Mouse (Mus musculus) thymus, postnatal 10 days (tissue): ENCODE data around the gene Nav2.

ENCODE experiments used
- DNase-seq, 2 experiments: peaks; one replicate each; pipeline ENCODE4 v3.0.0; 2021; ENCODE audit warnings: low spot score in 2 of 2

The Nav2 gene

DNA sequence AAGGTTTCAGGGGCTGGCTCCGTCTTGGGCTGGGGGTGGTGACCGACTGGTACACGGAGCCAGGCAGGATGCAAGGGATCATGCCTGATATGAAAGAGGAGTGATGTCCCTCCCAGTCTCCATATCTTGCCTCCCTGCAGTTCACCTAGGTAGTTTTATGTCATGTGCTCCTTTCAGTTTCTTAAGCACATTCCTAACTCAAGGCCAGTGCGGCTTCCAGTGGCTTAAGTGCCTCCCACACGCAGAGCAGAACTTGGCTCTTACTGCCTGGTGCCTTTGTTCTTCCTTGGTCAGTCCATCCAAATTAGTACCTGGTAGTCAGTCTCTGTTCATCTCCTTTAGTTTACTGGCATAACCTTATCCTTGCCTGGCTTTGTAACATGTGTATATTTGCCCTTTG lies 371.9 kb downstream of the Nav2 start:
- DNase-seq: no peak

DNA sequence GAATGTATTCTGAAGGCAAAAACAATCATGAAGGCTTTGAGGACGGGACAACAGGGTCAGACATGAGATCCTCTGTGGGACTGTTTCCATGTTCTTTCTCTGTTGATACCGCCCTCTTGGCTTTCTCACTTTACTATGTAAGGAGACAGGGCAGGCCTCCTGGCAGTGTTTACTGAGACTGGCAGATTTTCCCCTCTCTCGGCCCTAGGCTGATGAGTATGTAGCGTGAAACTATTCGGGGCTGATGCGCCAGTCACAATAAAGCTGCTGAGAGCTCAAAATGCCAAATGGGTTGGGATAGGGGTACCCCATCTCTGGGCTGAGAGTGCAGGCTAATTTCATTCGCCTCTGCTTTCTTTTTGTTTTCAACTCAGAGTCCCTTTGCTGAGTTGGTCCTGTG lies 373.9 kb downstream of the Nav2 start:
- DNase-seq: no peak

DNA sequence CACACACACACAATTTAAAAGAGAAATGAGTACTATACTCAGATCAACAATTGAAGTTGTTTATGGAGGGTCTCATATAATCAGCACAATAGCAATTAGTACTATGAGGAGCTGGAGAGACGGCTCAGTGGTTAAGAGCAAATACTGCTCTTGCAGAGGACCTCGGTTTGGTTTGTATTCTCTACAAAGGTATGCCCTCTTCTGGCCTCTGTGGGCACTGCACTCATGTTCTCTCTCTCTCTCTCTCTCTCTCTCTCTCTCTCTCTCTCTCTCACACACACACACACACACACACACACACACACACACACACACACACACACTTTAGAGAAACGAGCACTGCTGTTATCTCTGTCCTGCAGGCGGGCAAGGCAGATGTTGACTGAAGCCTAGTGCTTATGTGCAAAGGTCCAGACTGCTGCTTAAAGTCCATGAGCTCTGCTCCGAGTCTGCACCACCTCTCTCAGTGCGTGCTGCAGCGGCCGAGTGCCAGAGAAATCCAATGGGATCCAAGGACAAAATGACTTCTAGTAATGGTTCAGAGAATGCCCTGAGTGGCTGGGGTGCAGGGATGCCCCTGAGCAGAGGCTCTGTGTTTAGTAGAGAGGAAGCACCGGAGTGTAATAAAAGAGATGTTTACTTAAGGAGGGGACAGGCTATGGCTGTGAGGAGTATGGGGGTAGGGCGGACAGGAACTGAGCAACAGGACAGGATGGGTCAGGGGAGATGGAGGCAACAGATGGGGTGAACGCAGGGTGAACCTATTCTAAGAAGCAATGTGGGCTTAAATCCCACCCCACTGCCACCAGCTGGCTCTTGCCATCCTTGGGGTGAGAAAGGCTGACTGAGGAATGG lies 375.2 kb downstream of the Nav2 start:
- no peak for DNase-seq

DNA sequence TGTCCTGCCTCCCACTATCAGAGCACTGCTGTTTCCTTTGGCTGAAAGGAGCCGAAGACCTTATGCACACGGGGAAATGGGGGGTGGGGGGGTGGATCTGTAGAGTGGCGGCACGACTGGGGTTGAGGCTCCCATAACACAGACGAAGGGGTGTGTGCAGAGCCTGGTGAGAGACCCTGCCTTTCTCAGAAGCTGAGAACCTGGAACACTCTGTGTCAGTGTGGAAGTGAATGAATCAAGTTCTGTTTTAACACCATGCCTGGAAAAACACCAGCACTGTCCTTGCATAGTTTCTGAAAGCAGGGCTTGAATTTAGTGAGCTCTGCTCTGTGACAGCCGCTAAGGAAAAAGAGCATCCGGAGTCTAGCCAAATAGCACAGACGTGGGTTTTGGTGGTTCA lies 379.7 kb downstream of the Nav2 start:
- DNase-seq: no peak

GRCm38 (mm10) chr7:49290308-49290707 lies 381.8 kb downstream of the Nav2 start:
- DNase-seq: no peak

- no peak for DNase-seq
Observed at GRCm38 (mm10) chr7:49291208-49291892, 382.8 kb downstream of the Nav2 start.

DNA sequence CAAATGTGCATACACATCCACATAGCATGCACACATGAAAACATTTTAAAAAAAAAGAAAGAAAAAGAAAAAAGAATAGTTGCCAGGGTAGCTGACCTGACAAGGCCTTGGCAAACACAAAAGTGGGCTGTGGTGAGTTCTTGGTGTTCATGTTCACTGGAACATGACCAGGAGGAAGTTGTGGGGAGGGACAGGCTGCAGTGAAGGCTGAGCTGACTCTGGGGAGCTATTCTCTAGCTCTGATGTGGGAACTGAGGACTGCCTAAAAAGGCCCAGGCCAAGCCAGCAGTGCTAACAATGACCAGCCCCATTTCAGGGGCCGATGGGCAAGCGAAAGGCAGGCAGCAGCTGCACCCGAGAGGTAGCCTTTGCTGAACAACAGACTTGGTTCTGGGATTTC lies 388.6 kb downstream of the Nav2 start:
- DNase-seq: no peak

DNA sequence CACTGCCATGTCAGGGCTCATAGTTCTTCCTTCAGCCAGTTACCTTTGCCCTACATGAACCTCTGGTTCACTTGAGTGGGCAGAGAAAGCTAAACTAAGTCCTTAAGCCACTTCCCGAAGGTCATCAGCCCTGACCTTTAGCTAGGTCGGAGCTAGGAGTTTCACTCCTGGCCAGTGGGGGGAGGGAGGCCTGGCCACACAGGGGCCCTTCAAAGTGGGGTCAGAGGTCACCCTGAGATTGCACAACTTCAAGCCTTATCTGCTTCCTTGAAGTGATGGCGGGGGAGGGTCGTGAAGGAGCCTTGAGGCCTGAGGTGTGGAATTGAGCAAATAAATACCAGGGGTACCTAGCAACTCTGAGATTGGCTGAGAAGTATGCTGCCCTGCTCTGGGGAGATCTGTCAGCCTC lies 389.9 kb downstream of the Nav2 start:
- no peak for DNase-seq

- DNase-seq: no peak
Observed at GRCm38 (mm10) chr7:49301487-49301886, 393.0 kb downstream of the Nav2 start.

GRCm38 (mm10) chr7:49303600-49304411 lies 395.3 kb downstream of the Nav2 start:
- no peak for DNase-seq

DNA sequence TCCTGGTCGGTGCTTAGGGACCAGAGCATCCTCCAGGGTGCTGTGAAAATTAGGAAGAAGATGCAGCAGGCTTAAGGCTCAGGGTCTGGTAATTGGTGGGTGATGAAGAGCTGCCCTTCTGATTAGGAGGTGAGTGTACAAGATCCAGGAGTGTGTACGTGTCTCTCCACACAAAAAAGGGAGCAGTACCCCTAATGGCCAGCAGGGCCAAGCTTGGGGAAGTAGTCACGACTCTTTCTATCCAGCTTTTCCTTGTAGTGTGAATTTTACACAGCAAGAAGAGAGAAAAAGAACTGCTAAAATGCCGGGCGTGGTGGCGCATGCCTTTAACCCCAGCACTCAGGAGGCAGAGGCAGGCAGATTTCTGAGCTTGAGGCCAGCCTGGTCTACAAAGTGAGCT lies 399.2 kb downstream of the Nav2 start:
- no peak for DNase-seq

DNA sequence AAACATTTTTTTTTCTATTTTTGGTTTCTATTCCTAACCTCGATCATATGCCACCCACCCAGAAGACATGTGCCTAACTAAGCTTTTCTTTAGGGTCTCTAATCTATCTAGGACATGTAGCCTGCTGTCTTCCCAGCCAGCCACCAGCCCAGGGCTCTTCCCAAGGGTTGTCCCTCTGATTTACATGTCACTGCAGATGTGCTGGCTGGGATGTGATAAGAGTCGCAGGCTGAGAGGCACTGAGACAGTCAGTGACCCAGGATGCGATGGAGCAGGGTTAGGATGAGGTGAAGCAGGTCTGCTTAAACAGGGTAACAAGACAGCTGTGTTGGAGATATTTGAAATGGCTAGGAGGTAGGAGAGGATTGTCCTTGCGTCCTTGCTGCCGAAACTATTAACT lies 401.2 kb downstream of the Nav2 start:
- no peak for DNase-seq

DNA sequence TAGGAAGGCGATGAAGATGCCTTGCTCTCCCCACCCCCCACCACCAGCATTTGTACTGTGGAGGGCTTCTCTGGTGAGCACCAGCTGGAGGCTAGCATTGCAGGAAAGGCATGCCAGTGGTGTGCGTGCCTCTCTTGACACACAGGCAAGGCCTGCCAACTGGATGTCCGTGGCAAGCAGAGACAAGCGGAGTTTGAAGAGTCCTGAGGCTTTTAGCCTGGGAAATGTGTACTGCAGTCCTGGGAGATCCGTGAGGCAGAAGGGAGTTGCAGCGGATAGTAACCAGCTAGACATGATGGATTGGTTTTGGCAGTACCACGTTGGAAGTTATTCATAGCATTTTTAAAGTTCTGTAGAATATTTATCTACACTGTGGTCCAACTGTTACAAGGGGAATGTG lies 405.4 kb downstream of the Nav2 start:
- DNase-seq: no peak

GRCm38 (mm10) chr7:49315033-49315432 lies 406.5 kb downstream of the Nav2 start:
- no peak for DNase-seq

GRCm38 (mm10) chr7:49316600-49316999 lies 408.1 kb downstream of the Nav2 start:
- no peak for DNase-seq

DNA sequence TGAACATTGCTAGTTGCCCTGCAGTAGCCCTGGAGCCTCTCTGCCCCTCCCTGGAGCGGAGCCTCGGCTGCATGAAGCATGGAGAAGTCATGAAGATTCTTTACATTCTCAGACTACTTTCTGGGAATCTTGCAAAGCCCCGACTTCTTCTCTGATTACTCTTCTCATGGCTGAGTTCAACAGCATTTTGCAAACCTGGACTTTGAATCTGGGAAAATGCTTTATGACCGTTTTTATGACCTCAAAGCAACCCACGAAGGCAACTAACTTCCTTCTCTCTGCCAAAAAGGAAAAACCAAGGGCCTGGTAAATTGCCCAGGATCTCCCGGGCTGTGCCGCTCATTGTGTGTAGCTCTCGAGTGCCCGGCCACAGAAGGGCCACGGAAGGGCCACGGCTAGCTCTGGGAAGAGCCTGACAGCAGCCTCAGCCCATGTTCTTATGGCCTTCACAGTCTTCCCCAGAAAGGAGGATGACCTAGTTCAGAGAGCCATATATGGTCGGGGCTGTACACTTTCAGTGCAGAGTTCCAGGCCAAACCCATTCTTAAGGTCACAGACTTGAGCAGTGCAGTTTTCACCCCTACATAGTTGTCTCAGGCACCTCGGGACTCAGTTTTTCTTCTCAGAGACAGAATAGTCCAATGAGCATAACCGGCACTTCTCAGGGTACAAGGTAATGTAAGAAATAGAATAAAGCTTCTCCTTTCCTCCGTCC lies 409.8 kb downstream of the Nav2 start:
- no peak for DNase-seq

DNA sequence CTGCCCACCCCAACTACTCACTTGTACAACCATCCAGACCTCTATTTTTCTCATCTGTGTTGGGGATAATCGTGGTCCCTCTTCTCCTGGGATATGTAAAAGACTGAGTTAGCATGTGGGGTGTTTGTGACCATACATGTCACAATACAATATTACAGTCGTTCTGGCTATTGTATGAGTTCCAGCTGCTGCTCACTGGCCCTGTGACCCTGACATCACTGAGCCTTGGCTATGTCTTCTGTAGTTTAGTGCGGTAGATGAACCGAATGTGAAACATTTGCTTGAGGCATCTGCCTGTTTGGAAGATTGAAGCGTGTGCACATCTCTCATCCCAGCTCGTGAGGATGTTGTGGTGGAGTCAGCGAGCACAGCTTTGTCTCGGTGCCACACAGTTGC lies 410.4 kb downstream of the Nav2 start:
- DNase-seq: no peak

- DNase-seq: no peak
Observed at GRCm38 (mm10) chr7:49319981-49320380, 411.5 kb downstream of the Nav2 start.

DNA sequence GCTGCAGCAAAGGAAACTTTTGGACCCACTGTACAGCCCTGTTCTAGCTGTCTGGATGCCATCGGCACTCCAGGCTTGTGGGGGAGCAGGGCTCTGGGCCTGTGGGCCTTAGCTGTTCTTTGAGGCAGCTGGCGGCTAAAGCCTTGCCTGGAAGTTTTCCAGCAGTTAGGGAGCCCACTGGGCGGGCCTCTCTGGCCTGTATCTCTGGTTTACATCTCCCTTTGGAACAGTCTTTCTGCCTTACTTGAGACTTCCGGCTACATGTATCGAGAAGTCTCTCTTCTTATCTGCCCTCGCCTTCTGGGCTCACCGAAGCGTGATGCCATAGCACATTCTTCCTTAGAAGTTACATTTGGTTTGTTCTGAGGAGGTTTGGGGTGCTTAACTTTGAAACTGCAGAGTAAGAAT lies 412.6 kb downstream of the Nav2 start:
- no peak for DNase-seq

DNA sequence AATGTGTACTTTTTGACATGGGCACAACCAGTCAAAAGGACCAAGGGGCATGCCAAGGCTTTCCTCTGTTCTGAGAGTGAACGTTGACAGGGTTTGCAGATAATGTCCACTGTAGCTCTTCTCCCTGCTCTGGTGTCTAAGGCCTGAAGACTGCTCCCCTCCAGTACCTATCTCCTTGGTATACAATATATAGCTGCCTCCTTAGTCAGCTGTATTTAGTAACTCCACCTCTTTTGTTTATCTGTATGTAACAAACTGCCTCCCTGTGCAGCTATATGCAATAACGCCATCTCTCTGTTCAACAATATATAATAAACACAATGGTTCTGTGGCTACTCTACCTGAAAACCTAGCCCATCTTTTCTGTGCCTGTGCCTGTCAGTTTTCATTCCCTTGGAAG lies 413.7 kb downstream of the Nav2 start:
- no peak for DNase-seq

- no peak for DNase-seq
Observed at GRCm38 (mm10) chr7:49324575-49324974, 416.1 kb downstream of the Nav2 start.
